10 mouse cellular contexts compared by ENCODE assay signal in genomic region chr4:148866812-148867470, GRCm38 (mm10).
DNase-seq lines count a peak whose midpoint lies in the region; ATAC-seq and TF ChIP-seq lines count a peak whose summit lies in the region.
"Had no signal": no experiment of that assay in that cellular context is flagged by ENCODE, and none has a peak within 500 bp of the region (broad histone marks: within the 10 kb centered on the region; RNA-seq: fewer than 3 reads in every experiment).

No protein-coding gene starts in this region.

- no peak for ATAC-seq in forebrain, postnatal 0 days
- ATAC-seq in midbrain, embryonic 13.5 days, result peak; percentile 81
- no peak for ATAC-seq in intestine, postnatal 0 days

- H3K36me3 ChIP-seq in forebrain, embryonic 10.5 days (replicated peaks), result no peaks in the 10 kb centered on the region
- H3K36me3 ChIP-seq in forebrain, postnatal 0 days (ENCODE audit: insufficient read depth), result no peaks in the 10 kb centered on the region
- 0 out of 2 replicates have a peak, but pooled peaks cover 4% of the 10 kb centered on the region for H3K36me3 ChIP-seq in hindbrain, embryonic 10.5 days
- H3K36me3 ChIP-seq in midbrain, embryonic 13.5 days, result no peaks in the 10 kb centered on the region
- no peaks in the 10 kb centered on the region for H3K36me3 ChIP-seq in intestine, postnatal 0 days (ENCODE audit: control insufficient read depth, insufficient read depth)

- peak overlapping the region; percentile 91 for H3K27ac ChIP-seq in forebrain, embryonic 10.5 days
- no peak overlapping the region for H3K27ac ChIP-seq in forebrain, postnatal 0 days (ENCODE audit: low read depth, low read length)
- peak overlapping the region; percentile 87 for H3K27ac ChIP-seq in hindbrain, embryonic 10.5 days
- H3K27ac ChIP-seq in midbrain, embryonic 13.5 days, result peak overlapping the region; percentile 79
- no peak overlapping the region for H3K27ac ChIP-seq in intestine, postnatal 0 days (ENCODE audit: low read depth, low read length)
- H3K27ac ChIP-seq: kidney, postnatal 0 days had no signal

- DNase-seq in forebrain, embryonic 10.5 days (ENCODE audit: extremely low spot score, low spot score), result peak; percentile 88
- DNase-seq in forebrain, postnatal 0 days, result no peak
- DNase-seq in R1 (ENCODE audit: low read depth, low spot score), result peak; percentile 83
- peak; percentile 88 for DNase-seq in hindbrain, embryonic 10.5 days (ENCODE audit: low spot score)
- DNase-seq in cerebellum, postnatal 4 days (ENCODE audit: low spot score in 2 of 2), result no peak
- no peak for DNase-seq in lung, postnatal 10 days
- DNase-seq: gastrocnemius, postnatal 14 days had no signal

- H3K9ac ChIP-seq in forebrain, postnatal 0 days, result no peak overlapping the region
- H3K9ac ChIP-seq in midbrain, embryonic 13.5 days (replicated peaks), result no peak overlapping the region
- H3K9ac ChIP-seq in intestine, postnatal 0 days (ENCODE audit: low read depth, low read length), result no peak overlapping the region

- H3K4me1 ChIP-seq in forebrain, embryonic 10.5 days, result peaks cover 65% of the 10 kb centered on the region
- peaks cover 8% of the 10 kb centered on the region for H3K4me1 ChIP-seq in forebrain, postnatal 0 days (ENCODE audit: insufficient read depth)
- H3K4me1 ChIP-seq in hindbrain, embryonic 10.5 days (replicated peaks), result peaks cover 64% of the 10 kb centered on the region
- H3K4me1 ChIP-seq in midbrain, embryonic 13.5 days (replicated peaks), result peaks cover 40% of the 10 kb centered on the region
- H3K4me1 ChIP-seq in intestine, postnatal 0 days (replicated peaks; ENCODE audit: control insufficient read depth, insufficient read depth, low read length), result no peaks in the 10 kb centered on the region

- TF ChIP-seq CTCF in forebrain, postnatal 0 days (IDR thresholded peaks at IDR 0.05; ENCODE audit: low read depth), result no peak
- no peak for TF ChIP-seq CTCF in intestine, postnatal 0 days (IDR thresholded peaks at IDR 0.05; ENCODE audit: low read depth)

- H3K9me3 ChIP-seq in forebrain, embryonic 10.5 days, result no peaks in the 10 kb centered on the region
- no peaks in the 10 kb centered on the region for H3K9me3 ChIP-seq in forebrain, postnatal 0 days (ENCODE audit: low read length)
- H3K9me3 ChIP-seq in hindbrain, embryonic 10.5 days, result no peaks in the 10 kb centered on the region
- H3K9me3 ChIP-seq in midbrain, embryonic 13.5 days, result no peaks in the 10 kb centered on the region
- no peaks in the 10 kb centered on the region for H3K9me3 ChIP-seq in intestine, postnatal 0 days (ENCODE audit: control insufficient read depth)

- WGBS in forebrain, embryonic 10.5 days, result 3% methylated on average over 12 of the region's 12 CpGs
- WGBS in forebrain, postnatal 0 days, result 6% methylated on average over 12 of the region's 12 CpGs
- 3% methylated on average over 12 of the region's 12 CpGs for WGBS in hindbrain, embryonic 10.5 days
- WGBS in midbrain, embryonic 13.5 days, result 2% methylated on average over 12 of the region's 12 CpGs
- 31% methylated on average over 12 of the region's 12 CpGs for WGBS in intestine, postnatal 0 days

- no peak overlapping the region for H3K4me2 ChIP-seq in forebrain, postnatal 0 days (ENCODE audit: low read depth)
- no peak overlapping the region for H3K4me2 ChIP-seq in midbrain, embryonic 13.5 days (replicated peaks)
- H3K4me2 ChIP-seq in intestine, postnatal 0 days (replicated peaks; ENCODE audit: low read depth), result no peak overlapping the region

- peak overlapping the region; percentile 33 for H3K4me3 ChIP-seq in forebrain, embryonic 10.5 days
- no peak overlapping the region for H3K4me3 ChIP-seq in forebrain, postnatal 0 days (ENCODE audit: low read depth, low read length)
- peak overlapping the region; percentile 27 for H3K4me3 ChIP-seq in hindbrain, embryonic 10.5 days
- H3K4me3 ChIP-seq in midbrain, embryonic 13.5 days (replicated peaks), result no peak overlapping the region
- H3K4me3 ChIP-seq in intestine, postnatal 0 days (ENCODE audit: low read depth, low read length), result no peak overlapping the region

- H3K27me3 ChIP-seq in forebrain, embryonic 10.5 days (ENCODE audit: poor library complexity, severe bottlenecking), result peaks cover 91% of the 10 kb centered on the region
- peaks cover 19% of the 10 kb centered on the region for H3K27me3 ChIP-seq in forebrain, postnatal 0 days (ENCODE audit: insufficient read depth, low read length)
- peaks cover 91% of the 10 kb centered on the region for H3K27me3 ChIP-seq in hindbrain, embryonic 10.5 days (ENCODE audit: insufficient read depth, poor library complexity, severe bottlenecking)
- peaks cover 79% of the 10 kb centered on the region for H3K27me3 ChIP-seq in midbrain, embryonic 13.5 days
- no peaks in the 10 kb centered on the region for H3K27me3 ChIP-seq in intestine, postnatal 0 days (replicated peaks; ENCODE audit: control insufficient read depth, insufficient read depth, low read length)

Comparison
In these comparisons a context has a peak if more than half of its experiments do, and no peak if none do; other contexts are left out.
1. DNase-seq: peak in forebrain, embryonic 10.5 days (single experiment), R1 (single experiment) and hindbrain, embryonic 10.5 days (single experiment); none in forebrain, postnatal 0 days (single experiment), cerebellum, postnatal 4 days (0 of 2) and lung, postnatal 10 days (single experiment).
2. H3K27ac ChIP-seq: peak in forebrain, embryonic 10.5 days (single experiment), hindbrain, embryonic 10.5 days (single experiment) and midbrain, embryonic 13.5 days (single experiment); none in forebrain, postnatal 0 days (single experiment) and intestine, postnatal 0 days (single experiment).
3. H3K4me3 ChIP-seq: peak in forebrain, embryonic 10.5 days (single experiment) and hindbrain, embryonic 10.5 days (single experiment); none in forebrain, postnatal 0 days (single experiment), midbrain, embryonic 13.5 days (single experiment) and intestine, postnatal 0 days (single experiment).